In genomic region chr17:47168105-47168504, GRCm38 (mm10) we compare ENCODE assay signal across 8 mouse cellular contexts.
DNase-seq lines count a peak whose midpoint lies in the region; ATAC-seq lines count a peak whose summit lies in the region.

No protein-coding gene starts in this region.

- no peak for ATAC-seq in heart, embryonic 13.5 days (ENCODE audit: extremely low read depth, insufficient number of reproducible peaks, low FRiP score, low TSS enrichment)
- no peak for ATAC-seq in megakaryocyte progenitor cell, adult 5-6 weeks (replicated peaks; ENCODE audit: poor library complexity)

- peak overlapping the region; percentile 49 for H3K27ac ChIP-seq in heart, embryonic 13.5 days (replicated peaks)

- no peaks in the 10 kb centered on the region for H3K9me3 ChIP-seq in heart, embryonic 13.5 days

- H3K27me3 ChIP-seq in heart, embryonic 13.5 days (replicated peaks): no peaks in the 10 kb centered on the region

- peaks cover 18% of the 10 kb centered on the region for H3K36me3 ChIP-seq in heart, embryonic 13.5 days

- H3K4me3 ChIP-seq in heart, embryonic 13.5 days: no peak overlapping the region

- H3K4me1 ChIP-seq in heart, embryonic 13.5 days: peaks cover 55% of the 10 kb centered on the region

- no peak overlapping the region for H3K9ac ChIP-seq in heart, embryonic 13.5 days

- H3K4me2 ChIP-seq in heart, embryonic 13.5 days: no peak overlapping the region

- peak; percentile 43 for DNase-seq in embryo, embryonic 11 days
- no peak for DNase-seq in embryo, embryonic 9.5 days (ENCODE audit: extremely low spot score)
- DNase-seq in MN1 (ENCODE audit: low spot score): peak; percentile 74
- peak; percentile 81 for DNase-seq in kidney, postnatal 25 days
- DNase-seq in layer of hippocampus, adult 8-10 months (ENCODE audit: low spot score in 2 of 2): no peak
- no peak for DNase-seq in thymus, postnatal 4 days

- WGBS in heart, embryonic 13.5 days: 32% methylated on average over 8 of the region's 8 CpGs

Comparison
In these comparisons a context has a peak if more than half of its experiments do, and no peak if none do; other contexts are left out.
1. DNase-seq: peak in embryo, embryonic 11 days (single experiment), MN1 (single experiment) and kidney, postnatal 25 days (2 of 2); none in embryo, embryonic 9.5 days (single experiment), layer of hippocampus, adult 8-10 months (0 of 2) and thymus, postnatal 4 days (single experiment).